Mouse (Mus musculus) heart, embryonic 14.5 days (tissue): ENCODE measurements around the gene Pax7. TPM values are rescaled to one million over a fixed set of nuclear protein-coding genes. Genes with fewer than 3 reads are reported as not detected.

Source experiments
- ATAC-seq: fragments of 200-750 bp; cut with Nextera tagmentation; 2 replicates; pipeline ENCODE4 v1.8.0; 2017; ENCODE audit warnings: low read depth, moderate TSS enrichment; ENCODE audit not compliant: insufficient number of reproducible peaks, insufficient read depth, low FRiP score
- H3K27ac ChIP-seq, 2 experiments: fragments of 200-500 bp in 1 of 2; fragments of 300-500 bp in 1 of 2; sonication (generic) in 1 of 2; replicated peaks in 1 of 2; 2 replicates each; pipeline ENCODE4 v1.5.1; 2012 to 2014; ENCODE audit warnings: low read depth in 2 of 2, low read length in 2 of 2, control low read depth in 1 of 2, mild to moderate bottlenecking in 1 of 2, mixed read lengths in 1 of 2; ENCODE audit not compliant: control insufficient read depth in 1 of 2, insufficient read depth in 1 of 2
- H3K27me3 ChIP-seq: fragments of 300-500 bp; sonication (generic); 2 replicates; pipeline ENCODE4 v1.6.1; 2014; ENCODE audit warnings: mild to moderate bottlenecking, low read length, control low read depth; ENCODE audit not compliant: control insufficient read depth, insufficient read depth
- H3K36me3 ChIP-seq: fragments of 300-500 bp; sonication (generic); 2 replicates; pipeline ENCODE4 v1.6.1; 2014; ENCODE audit warnings: mild to moderate bottlenecking, control low read depth, low read length, mixed read lengths; ENCODE audit not compliant: control insufficient read depth, insufficient read depth
- H3K4me1 ChIP-seq, 2 experiments: fragments of 200-500 bp in 1 of 2; fragments of 300-500 bp in 1 of 2; sonication (generic) in 1 of 2; 2 replicates each; pipeline ENCODE4 v1.6.1; 2012 to 2014; ENCODE audit warnings: low read length in 2 of 2, control low read depth in 1 of 2, mixed read lengths in 1 of 2; ENCODE audit not compliant: control insufficient read depth in 2 of 2, insufficient read depth in 2 of 2
- H3K4me2 ChIP-seq: fragments of 300-500 bp; sonication (generic); 2 replicates; pipeline ENCODE4 v1.6.1; 2014; ENCODE audit warnings: mild to moderate bottlenecking, low read length
- H3K4me3 ChIP-seq, 2 experiments: fragments of 200-500 bp in 1 of 2; fragments of 300-500 bp in 1 of 2; sonication (generic) in 1 of 2; 2 replicates each; pipeline ENCODE4 v1.5.1; 2012 to 2014; ENCODE audit warnings: low read length in 2 of 2, mild to moderate bottlenecking in 2 of 2, control low read depth in 1 of 2, low read depth in 1 of 2, moderate library complexity in 1 of 2; ENCODE audit not compliant: control insufficient read depth in 1 of 2, insufficient read depth in 1 of 2
- H3K9ac ChIP-seq: fragments of 300-500 bp; sonication (generic); 2 replicates; pipeline ENCODE4 v1.6.1; 2014; ENCODE audit warnings: mild to moderate bottlenecking, low read length
- H3K9me3 ChIP-seq: fragments of 300-500 bp; sonication (generic); 2 replicates; pipeline ENCODE4 v1.6.1; 2016; ENCODE audit warnings: low read length, control low read depth; ENCODE audit not compliant: control insufficient read depth
- WGBS: fragments of 180-500 bp; shearing (Covaris S2); extraction: QIAGEN DNeasy Blood & Tissue Kit; methylation state at CpG from one replicate; pipeline ENCODE4 v1.1.7; 2014; 5-methylcytosine and 5-hydroxymethylcytosine counted together
- polyA plus RNA-seq: library from polyadenylated mRNA; unstranded; fragments of >200 nt; fragmentation: Nextera tagmentation; extraction: Ambion mirVana; gene quantifications from 2 replicates; pipeline ENCODE4 v1.2.1, GENCODE M21; 2014

The Pax7 gene
- polyA plus RNA-seq, 1 experiment from 2014 or later: not detected

DNA sequence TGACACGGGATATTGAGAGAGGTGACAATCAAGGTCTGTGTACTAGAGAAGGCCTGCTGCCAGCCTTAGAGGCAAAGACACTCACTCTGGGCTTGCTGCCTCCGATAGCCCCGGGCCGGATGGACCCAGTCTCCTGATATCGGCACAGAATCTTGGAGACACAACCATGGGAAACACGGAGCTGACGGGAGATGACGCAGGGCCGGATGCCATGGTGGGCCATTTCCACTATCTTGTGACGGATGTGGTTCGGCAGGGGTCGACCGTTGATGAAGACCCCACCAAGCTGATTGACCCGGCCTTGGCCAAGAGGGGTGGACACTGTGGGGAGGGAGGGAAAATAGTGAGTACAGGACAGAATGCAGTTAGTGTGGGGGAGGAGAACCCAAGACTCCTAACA is 3.3 kb downstream of the Pax7 start:
- ATAC-seq: no peak
- WGBS: 2% methylated on average over 14 of the region's 14 CpGs

GRCm38 (mm10) chr4:139828871-139829590 is 4.3 kb downstream of the Pax7 start:
- no peaks in the 10 kb centered on the region for H3K36me3 ChIP-seq
- WGBS: 3% methylated on average over 16 of the region's 16 CpGs
- no peak overlapping the region for H3K4me3 ChIP-seq
- no peak overlapping the region for H3K4me2 ChIP-seq
- ATAC-seq: no peak
- no peak overlapping the region for H3K27ac ChIP-seq
- no peaks in the 10 kb centered on the region for H3K9me3 ChIP-seq
- H3K27me3 ChIP-seq: peaks cover 99% of the 10 kb centered on the region
- no peak overlapping the region for H3K9ac ChIP-seq
- H3K4me1 ChIP-seq: peaks cover 2 to 10% of the 10 kb centered on the region in 2 experiments; a peak in 3 of 4 replicates

More for the DNA sequence above, 3.3 kb downstream of the Pax7 start:
- Histone ChIP-seq H3K36me3 (no peaks in the 10 kb centered on the region), H3K4me3 (no peak overlapping the region), H3K9ac (no peak overlapping the region), H3K9me3 (no peaks in the 10 kb centered on the region), H3K27ac (no peak overlapping the region), H3K27me3 (peaks cover 99% of the 10 kb centered on the region), H3K4me1 (peaks cover 2 to 10% of the 10 kb centered on the region in 2 experiments; a peak in 3 of 4 replicates), H3K4me2 (no peak overlapping the region)

- no peak for ATAC-seq
- Histone ChIP-seq H3K27ac (no peak overlapping the region), H3K9me3 (no peaks in the 10 kb centered on the region), H3K36me3 (no peaks in the 10 kb centered on the region), H3K27me3 (peaks cover 99% of the 10 kb centered on the region), H3K4me3 (no peak overlapping the region), H3K4me1 (peaks cover under 1 to 8% of the 10 kb centered on the region in 2 experiments; a peak in 3 of 4 replicates), H3K9ac (no peak overlapping the region), H3K4me2 (no peak overlapping the region)
- 2% methylated on average over 37 of the region's 37 CpGs for WGBS
Measured at GRCm38 (mm10) chr4:139828283-139828678, 5.0 kb downstream of the Pax7 start.

GRCm38 (mm10) chr4:139827501-139828282 is 5.6 kb downstream of the Pax7 start:
- WGBS: 1% methylated on average over 30 of the region's 30 CpGs
- Histone ChIP-seq H3K4me1 (peaks cover 0 to 4% of the 10 kb centered on the region in 2 experiments; a peak in 2 of 4 replicates), H3K4me3 (no peak overlapping the region), H3K4me2 (no peak overlapping the region), H3K27me3 (peaks cover 99% of the 10 kb centered on the region), H3K27ac (no peak overlapping the region), H3K9ac (no peak overlapping the region), H3K9me3 (no peaks in the 10 kb centered on the region), H3K36me3 (no peaks in the 10 kb centered on the region)
- no peak for ATAC-seq

DNA sequence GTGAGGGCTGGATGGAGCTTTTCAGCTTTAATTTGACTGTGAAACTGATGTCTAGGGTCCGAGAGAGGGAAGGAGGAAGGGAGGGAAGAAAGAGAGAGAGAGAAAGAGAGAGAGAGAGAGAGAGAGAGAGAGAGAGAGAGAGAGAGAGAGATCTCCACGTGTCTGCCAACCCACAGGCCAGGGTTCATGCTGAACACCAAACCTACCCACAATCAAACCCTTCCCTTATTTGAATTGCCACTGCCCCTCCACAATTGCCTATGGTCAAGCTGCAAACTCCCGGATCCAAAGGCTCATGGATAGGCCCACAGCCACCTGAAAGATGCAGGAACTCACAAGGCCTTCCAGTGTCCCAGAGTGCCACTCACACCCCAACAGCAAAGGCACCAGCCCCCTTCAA is 7.1 kb downstream of the Pax7 start:
- H3K36me3 ChIP-seq: no peaks in the 10 kb centered on the region
- no peak overlapping the region for H3K27ac ChIP-seq
- H3K9me3 ChIP-seq: no peaks in the 10 kb centered on the region
- no peak overlapping the region for H3K4me3 ChIP-seq
- 4% methylated on average over 3 of the region's 3 CpGs for WGBS
- H3K4me1 ChIP-seq: no peaks in the 10 kb centered on the region; a peak in 1 of 4 replicates
- H3K4me2 ChIP-seq: no peak overlapping the region
- no peak overlapping the region for H3K9ac ChIP-seq
- H3K27me3 ChIP-seq: peaks cover 99% of the 10 kb centered on the region
- ATAC-seq: no peak

GRCm38 (mm10) chr4:139825326-139826112 is 7.8 kb downstream of the Pax7 start:
- H3K36me3 ChIP-seq: no peaks in the 10 kb centered on the region
- no peak overlapping the region for H3K4me2 ChIP-seq
- H3K9me3 ChIP-seq: no peaks in the 10 kb centered on the region
- WGBS: 3% methylated on average over 14 of the region's 14 CpGs
- peaks cover 99% of the 10 kb centered on the region for H3K27me3 ChIP-seq
- no peak overlapping the region for H3K4me3 ChIP-seq
- no peaks in the 10 kb centered on the region; a peak in 1 of 4 replicates for H3K4me1 ChIP-seq
- H3K9ac ChIP-seq: no peak overlapping the region
- H3K27ac ChIP-seq: no peak overlapping the region
- no peak for ATAC-seq

DNA sequence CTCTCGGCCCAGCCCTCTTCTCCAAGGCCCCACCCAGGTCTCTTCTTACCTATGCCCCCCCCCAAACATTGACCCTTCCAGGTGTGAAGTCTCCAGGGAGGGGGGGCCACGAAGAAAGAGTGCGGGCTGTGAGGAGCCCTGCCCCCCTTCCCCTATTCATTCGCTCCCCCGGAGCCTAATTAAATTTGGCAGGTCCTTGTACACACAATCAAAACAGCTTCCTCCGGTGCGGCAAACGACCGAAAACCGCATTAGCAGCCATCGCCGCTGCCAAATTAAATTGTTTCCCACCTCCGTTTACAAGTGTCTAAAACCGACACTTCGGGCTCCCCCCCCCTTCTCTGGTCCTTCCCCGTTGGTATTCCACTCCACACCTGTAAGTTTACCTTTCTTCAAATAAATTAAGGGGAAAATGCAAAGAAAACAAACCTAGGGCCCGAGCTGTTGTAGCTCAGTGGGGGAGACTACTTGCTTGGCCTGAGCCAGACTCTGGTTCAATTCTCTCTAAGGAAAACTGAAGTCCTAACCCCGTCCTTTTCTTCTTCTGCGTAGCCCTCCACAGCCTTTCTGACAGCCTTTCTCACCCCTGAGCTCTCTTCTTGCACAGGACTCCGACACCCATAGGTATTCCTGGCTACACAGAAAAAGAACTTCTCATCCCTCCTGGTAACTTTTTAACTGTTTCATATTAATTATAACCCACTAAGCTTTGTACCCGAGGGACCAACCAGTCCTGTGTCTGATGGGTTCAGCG is 8.6 kb downstream of the Pax7 start:
- H3K9ac ChIP-seq: no peak overlapping the region
- no peaks in the 10 kb centered on the region; a peak in 1 of 4 replicates for H3K4me1 ChIP-seq
- no peak overlapping the region; a peak in 1 of 4 replicates for H3K4me3 ChIP-seq
- H3K9me3 ChIP-seq: no peaks in the 10 kb centered on the region
- H3K27me3 ChIP-seq: peaks cover 98% of the 10 kb centered on the region
- WGBS: 2% methylated on average over 22 of the region's 22 CpGs
- ATAC-seq: no peak
- H3K4me2 ChIP-seq: no peak overlapping the region
- H3K36me3 ChIP-seq: no peaks in the 10 kb centered on the region
- no peak overlapping the region for H3K27ac ChIP-seq
